Mouse (Mus musculus) liver, embryonic 14.5 days (tissue): Measurements from ENCODE around the gene Krtap4-9.

Experiments used
- CTCF ChIP-seq: IDR thresholded peaks from 2 replicates; pipeline ENCODE4 v1.5.1; 2016; ENCODE audit warnings: antibody characterized with exemption, low read depth, control low read depth
- EP300 ChIP-seq: IDR thresholded peaks from 2 replicates; pipeline ENCODE4 v1.6.1; 2016; ENCODE audit warnings: antibody characterized with exemption, low read depth

GRCm38 (mm10) chr11:99793367-99793766, 8.4 kb downstream of the Krtap4-9 start, which contains the start of gene Gm11596:
- no peak for TF ChIP-seq CTCF
- no peak for TF ChIP-seq EP300
